Mouse (Mus musculus): ENCODE measurements around the gene Synpr.

DNA sequence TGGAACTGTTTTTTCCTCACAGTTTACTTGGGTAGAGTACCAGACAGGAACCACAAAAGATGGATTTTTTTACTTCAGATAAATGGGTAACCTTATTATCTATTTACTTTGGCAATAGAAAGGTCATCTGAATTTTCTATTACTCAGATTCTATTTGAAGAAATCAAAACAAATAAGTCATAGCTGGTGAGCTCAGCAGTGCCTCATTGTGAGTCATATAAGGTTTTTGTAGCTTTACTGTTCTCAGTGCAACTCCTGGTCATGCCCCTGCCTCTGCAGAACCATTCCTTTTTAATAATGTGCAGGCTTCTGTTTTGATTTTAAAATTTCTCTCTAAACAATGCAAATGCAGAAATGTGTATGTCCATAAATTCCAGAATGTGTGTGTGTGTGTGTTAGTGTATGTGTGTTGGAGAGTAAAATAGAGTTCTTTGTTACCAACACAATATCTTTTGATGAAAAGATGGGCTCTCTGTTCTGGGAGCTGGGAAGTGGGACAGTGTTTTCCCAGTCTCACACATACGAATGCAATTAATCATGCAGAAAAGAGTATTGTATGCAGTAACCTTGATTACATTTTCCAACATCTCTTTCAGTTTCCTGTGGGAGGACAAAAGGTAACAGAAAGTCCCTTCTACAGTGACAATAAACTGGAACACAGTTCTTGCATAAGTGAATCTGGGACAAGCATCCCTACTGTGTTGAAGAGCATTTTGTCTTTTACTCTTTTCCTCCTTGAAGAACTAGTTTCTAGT, 269.2 kb downstream of the Synpr start:
- TF ChIP-seq POLR2A (IDR thresholded peaks at IDR 0.05; ENCODE audit: low read depth, low read length) = no peak
- no peak for TF ChIP-seq RAD21 (IDR thresholded peaks at IDR 0.05; ENCODE audit: low read depth, low read length)
- TF ChIP-seq MAX (IDR thresholded peaks at IDR 0.05; ENCODE audit: low read length) = no peak
- no peak for TF ChIP-seq CTCF (conservative IDR thresholded peaks at IDR 0.05 in 1 of 2, IDR thresholded peaks at IDR 0.05 in 1 of 2; ENCODE audit: low read depth in 2 of 2, low read length in 2 of 2)
- no peak for TF ChIP-seq TBP (conservative IDR thresholded peaks at IDR 0.05; ENCODE audit: low read depth, low read length)
- no peak for TF ChIP-seq ZKSCAN1 (IDR thresholded peaks at IDR 0.05; ENCODE audit: borderline replicate concordance, low read depth, low read length)
- TF ChIP-seq CHD2 (IDR thresholded peaks at IDR 0.05; ENCODE audit: low read length) = no peak
- no peak for TF ChIP-seq BHLHE40 (IDR thresholded peaks at IDR 0.05; ENCODE audit: low read depth, low read length)

Data from CH12.LX (cell line).